Mouse (Mus musculus): ENCODE data around the gene Uchl5. TPM values are rescaled to one million over a fixed set of nuclear protein-coding genes. Genes with fewer than 3 reads are reported as not detected.

Uchl5 gene
- polyA plus RNA-seq, 1 experiment from 2014 or later, result 70.5 TPM

GRCm38 (mm10) chr1:143777558-143778218 lies 616 bp downstream of the Uchl5 start:
- Histone ChIP-seq H3K4me2 (ENCODE audit: low read length) (peak overlapping the region; percentile 96), H3K9me3 (ENCODE audit: control insufficient read depth, low read length) (no peaks in the 10 kb centered on the region), H3K36me3 (ENCODE audit: control insufficient read depth, insufficient read depth) (no peaks in the 10 kb centered on the region), H3K4me3 (replicated peaks; ENCODE audit: low read length) (peak overlapping the region; percentile 97), H3K4me1 (replicated peaks; ENCODE audit: control insufficient read depth, insufficient read depth, low read length) (peaks cover 26% of the 10 kb centered on the region), H3K9ac (replicated peaks; ENCODE audit: low read depth, low read length) (peak overlapping the region; percentile 94), H3K27ac (ENCODE audit: low read length) (peak overlapping the region; percentile 61), H3K27me3 (replicated peaks; ENCODE audit: control insufficient read depth, insufficient read depth, low read length) (no peaks in the 10 kb centered on the region)
- no peak for ATAC-seq
- WGBS, result under 1% methylated on average over 28 of the region's 39 CpGs

- no peak for ATAC-seq
- no peak overlapping the region for H3K9ac ChIP-seq (replicated peaks; ENCODE audit: low read depth, low read length)
- H3K9me3 ChIP-seq (ENCODE audit: control insufficient read depth, low read length), result no peaks in the 10 kb centered on the region
- no peaks in the 10 kb centered on the region for H3K27me3 ChIP-seq (replicated peaks; ENCODE audit: control insufficient read depth, insufficient read depth, low read length)
- H3K36me3 ChIP-seq (ENCODE audit: control insufficient read depth, insufficient read depth), result no peaks in the 10 kb centered on the region
- no peak overlapping the region for H3K4me3 ChIP-seq (replicated peaks; ENCODE audit: low read length)
- H3K4me1 ChIP-seq (replicated peaks; ENCODE audit: control insufficient read depth, insufficient read depth, low read length), result no peaks in the 10 kb centered on the region
- H3K4me2 ChIP-seq (ENCODE audit: low read length), result no peak overlapping the region
- no peak overlapping the region for H3K27ac ChIP-seq (ENCODE audit: low read length)
- WGBS, result 72% methylated on average over 2 of the region's 2 CpGs
Observed at GRCm38 (mm10) chr1:143788584-143789227, 11.6 kb downstream of the Uchl5 start.

- Histone ChIP-seq H3K4me3 (replicated peaks; ENCODE audit: low read length) (no peak overlapping the region), H3K27ac (ENCODE audit: low read length) (no peak overlapping the region), H3K9me3 (ENCODE audit: control insufficient read depth, low read length) (no peaks in the 10 kb centered on the region), H3K9ac (replicated peaks; ENCODE audit: low read depth, low read length) (no peak overlapping the region), H3K27me3 (replicated peaks; ENCODE audit: control insufficient read depth, insufficient read depth, low read length) (no peaks in the 10 kb centered on the region), H3K36me3 (ENCODE audit: control insufficient read depth, insufficient read depth) (peaks cover 2% of the 10 kb centered on the region; the same call in 1 of the 2 replicates), H3K4me2 (ENCODE audit: low read length) (no peak overlapping the region), H3K4me1 (replicated peaks; ENCODE audit: control insufficient read depth, insufficient read depth, low read length) (no peaks in the 10 kb centered on the region)
- peak; percentile 89 for ATAC-seq
- 34% methylated on average over 4 of the region's 4 CpGs for WGBS
Observed at GRCm38 (mm10) chr1:143803537-143803936, 26.5 kb downstream of the Uchl5 start.

DNA sequence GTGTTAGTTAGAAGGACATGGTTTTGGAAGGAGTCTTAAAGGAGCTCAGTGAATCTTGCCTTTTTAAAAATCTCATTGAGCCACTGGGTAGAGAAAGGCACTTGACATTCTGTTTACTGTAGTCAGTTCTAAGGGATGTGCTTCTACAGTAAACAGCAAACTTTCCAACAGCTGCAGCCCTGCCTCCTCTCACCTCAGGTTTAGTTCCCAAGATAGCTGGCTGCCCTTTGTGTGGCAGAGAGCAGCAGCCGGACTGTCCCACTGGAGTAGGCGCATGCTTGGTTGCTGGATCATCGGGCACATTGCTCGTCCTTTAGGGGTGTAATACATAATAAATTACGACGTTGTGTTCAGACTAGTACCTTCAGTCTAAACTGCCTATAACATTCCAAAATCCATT lies 32.0 kb downstream of the Uchl5 start:
- H3K9me3 ChIP-seq (ENCODE audit: control insufficient read depth, low read length), result no peaks in the 10 kb centered on the region
- H3K27me3 ChIP-seq (replicated peaks; ENCODE audit: control insufficient read depth, insufficient read depth, low read length), result no peaks in the 10 kb centered on the region
- H3K4me1 ChIP-seq (replicated peaks; ENCODE audit: control insufficient read depth, insufficient read depth, low read length), result no peaks in the 10 kb centered on the region
- no peak overlapping the region for H3K4me3 ChIP-seq (replicated peaks; ENCODE audit: low read length)
- H3K9ac ChIP-seq (replicated peaks; ENCODE audit: low read depth, low read length), result no peak overlapping the region
- 91% methylated on average over 6 of the region's 6 CpGs for WGBS
- H3K36me3 ChIP-seq (ENCODE audit: control insufficient read depth, insufficient read depth), result no peaks in the 10 kb centered on the region; the same call in 1 of the 2 replicates
- no peak for ATAC-seq
- no peak overlapping the region for H3K27ac ChIP-seq (ENCODE audit: low read length)
- no peak overlapping the region for H3K4me2 ChIP-seq (ENCODE audit: low read length)

GRCm38 (mm10) chr1:143813676-143814360 lies 36.7 kb downstream of the Uchl5 start:
- Histone ChIP-seq H3K9me3 (ENCODE audit: control insufficient read depth, low read length) (no peaks in the 10 kb centered on the region), H3K9ac (replicated peaks; ENCODE audit: low read depth, low read length) (no peak overlapping the region), H3K4me3 (replicated peaks; ENCODE audit: low read length) (no peak overlapping the region), H3K27ac (ENCODE audit: low read length) (no peak overlapping the region), H3K4me2 (ENCODE audit: low read length) (no peak overlapping the region), H3K27me3 (replicated peaks; ENCODE audit: control insufficient read depth, insufficient read depth, low read length) (no peaks in the 10 kb centered on the region), H3K36me3 (ENCODE audit: control insufficient read depth, insufficient read depth) (no peaks in the 10 kb centered on the region), H3K4me1 (replicated peaks; ENCODE audit: control insufficient read depth, insufficient read depth, low read length) (no peaks in the 10 kb centered on the region)
- ATAC-seq, result peak; percentile 86
- 44% methylated on average over 7 of the region's 7 CpGs for WGBS

GRCm38 (mm10) chr1:143820096-143820877 lies 43.2 kb downstream of the Uchl5 start:
- peak; percentile 70 for ATAC-seq
- H3K4me2 ChIP-seq (ENCODE audit: low read length), result no peak overlapping the region
- H3K9me3 ChIP-seq (ENCODE audit: control insufficient read depth, low read length), result no peaks in the 10 kb centered on the region
- H3K9ac ChIP-seq (replicated peaks; ENCODE audit: low read depth, low read length), result no peak overlapping the region
- H3K36me3 ChIP-seq (ENCODE audit: control insufficient read depth, insufficient read depth), result no peaks in the 10 kb centered on the region
- H3K27me3 ChIP-seq (replicated peaks; ENCODE audit: control insufficient read depth, insufficient read depth, low read length), result no peaks in the 10 kb centered on the region
- 0 out of 2 replicates have a peak, but pooled peaks cover 2% of the 10 kb centered on the region for H3K4me1 ChIP-seq (replicated peaks; ENCODE audit: control insufficient read depth, insufficient read depth, low read length)
- H3K27ac ChIP-seq (ENCODE audit: low read length), result no peak overlapping the region
- H3K4me3 ChIP-seq (replicated peaks; ENCODE audit: low read length), result no peak overlapping the region
- 28% methylated on average over 2 of the region's 2 CpGs for WGBS

- no peak for ATAC-seq
- Histone ChIP-seq H3K9ac (replicated peaks; ENCODE audit: low read depth, low read length) (no peak overlapping the region), H3K9me3 (ENCODE audit: control insufficient read depth, low read length) (no peaks in the 10 kb centered on the region), H3K4me2 (ENCODE audit: low read length) (no peak overlapping the region), H3K27ac (ENCODE audit: low read length) (no peak overlapping the region), H3K4me1 (replicated peaks; ENCODE audit: control insufficient read depth, insufficient read depth, low read length) (0 out of 2 replicates have a peak, but pooled peaks cover 2% of the 10 kb centered on the region), H3K4me3 (replicated peaks; ENCODE audit: low read length) (no peak overlapping the region), H3K27me3 (replicated peaks; ENCODE audit: control insufficient read depth, insufficient read depth, low read length) (no peaks in the 10 kb centered on the region), H3K36me3 (ENCODE audit: control insufficient read depth, insufficient read depth) (no peaks in the 10 kb centered on the region)
- 72% methylated on average over 3 of the region's 3 CpGs for WGBS
Observed at GRCm38 (mm10) chr1:143822677-143823076, 45.6 kb downstream of the Uchl5 start.

DNA sequence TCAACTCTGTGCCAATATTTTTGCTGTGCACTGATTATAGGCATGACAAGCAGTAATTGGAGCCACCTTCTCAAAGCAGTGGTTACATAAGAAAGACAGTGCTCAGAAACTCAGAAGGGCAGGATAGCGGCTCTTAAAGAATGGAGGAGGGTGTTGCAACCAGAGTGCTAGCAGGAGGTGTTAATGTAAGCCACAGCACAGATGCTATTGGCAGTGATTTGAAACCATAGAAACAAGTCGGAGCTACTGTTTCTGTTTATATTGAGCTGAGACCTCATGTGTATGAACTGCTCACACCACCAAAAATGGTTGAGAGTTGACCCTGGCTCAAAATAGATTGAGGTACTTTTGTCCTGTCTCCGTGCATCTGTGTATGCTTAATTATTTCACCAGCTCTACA lies 53.6 kb downstream of the Uchl5 start:
- Histone ChIP-seq H3K36me3 (ENCODE audit: control insufficient read depth, insufficient read depth) (no peaks in the 10 kb centered on the region), H3K4me3 (replicated peaks; ENCODE audit: low read length) (no peak overlapping the region), H3K4me1 (replicated peaks; ENCODE audit: control insufficient read depth, insufficient read depth, low read length) (no peaks in the 10 kb centered on the region; the same call in 1 of the 2 replicates), H3K9me3 (ENCODE audit: control insufficient read depth, low read length) (no peaks in the 10 kb centered on the region), H3K9ac (replicated peaks; ENCODE audit: low read depth, low read length) (no peak overlapping the region), H3K27ac (ENCODE audit: low read length) (no peak overlapping the region), H3K4me2 (ENCODE audit: low read length) (no peak overlapping the region), H3K27me3 (replicated peaks; ENCODE audit: control insufficient read depth, insufficient read depth, low read length) (no peaks in the 10 kb centered on the region)
- peak; percentile 64 for ATAC-seq
- WGBS, result 39% methylated on average over 3 of the region's 3 CpGs

All from forebrain, embryonic 16.5 days (tissue).